Mouse (Mus musculus): ENCODE measurements around the gene Vps53.

The Vps53 gene

DNA sequence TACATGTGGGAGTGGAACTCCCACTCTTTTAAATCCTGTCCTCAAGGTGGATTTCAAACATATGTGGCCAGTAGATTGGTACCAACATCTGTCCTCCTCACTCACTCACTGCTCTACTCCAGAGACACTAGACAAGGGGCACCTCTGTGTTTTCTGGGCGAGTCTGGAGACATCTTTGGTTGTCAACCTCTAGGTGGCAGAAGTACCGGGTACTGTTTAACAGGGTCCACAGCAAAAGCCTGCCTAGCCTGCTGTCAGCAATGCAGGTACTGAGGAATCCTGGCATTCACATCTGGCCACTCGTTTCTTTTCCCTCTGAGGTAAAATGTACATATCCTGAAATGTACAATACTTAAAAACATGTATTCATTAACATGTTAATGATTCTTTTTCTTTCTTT lies 123.0 kb downstream of the Vps53 start:
- no peak for DNase-seq (ENCODE audit: low spot score in 2 of 2)

DNA sequence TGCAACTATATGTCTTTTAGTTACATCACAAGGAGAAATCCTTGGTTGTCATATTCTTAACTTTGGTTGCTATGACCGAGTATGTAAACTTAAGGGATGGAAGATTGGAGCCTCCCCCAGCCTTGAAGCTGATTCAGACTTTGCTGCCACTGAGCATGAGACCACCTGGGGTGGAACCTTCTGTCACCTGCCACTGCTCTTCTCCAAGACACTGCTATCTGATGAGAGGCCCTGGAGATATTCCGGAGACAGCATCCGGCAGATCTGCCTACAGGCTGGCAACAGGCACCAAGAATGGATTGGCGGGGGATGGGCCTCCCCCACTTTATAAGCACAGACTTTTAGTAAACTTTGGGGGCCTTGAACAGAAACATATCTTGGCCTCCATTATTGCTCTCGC lies 127.0 kb downstream of the Vps53 start:
- DNase-seq (ENCODE audit: low spot score in 2 of 2), result no peak

DNA sequence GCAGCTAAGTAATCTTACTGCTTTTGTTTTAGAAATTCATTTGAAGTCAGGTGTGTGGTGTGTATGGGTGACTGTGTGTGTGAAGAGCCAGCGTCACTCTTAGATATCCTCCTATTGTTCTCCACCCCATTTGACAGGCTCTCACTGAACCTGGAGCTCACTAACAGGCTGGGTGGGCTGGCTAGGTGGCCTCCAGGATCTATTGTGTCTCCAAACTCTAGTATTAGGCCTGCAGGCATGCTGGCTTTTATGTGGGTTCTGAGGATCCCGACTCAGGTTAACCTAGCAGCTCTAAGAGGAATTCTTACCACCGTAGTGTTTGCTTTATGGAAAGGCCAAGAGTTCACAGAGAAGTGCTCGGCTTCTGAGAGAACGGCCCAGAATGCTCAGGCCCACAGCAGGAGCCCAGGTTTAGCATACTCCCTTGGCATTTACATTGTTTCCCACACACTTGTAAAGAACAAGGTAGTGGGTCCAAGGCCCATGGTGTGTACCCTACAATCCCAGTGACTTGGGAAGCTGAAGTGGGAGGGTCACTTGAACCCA lies 128.4 kb downstream of the Vps53 start:
- DNase-seq (ENCODE audit: low spot score in 2 of 2), result no peak

DNA sequence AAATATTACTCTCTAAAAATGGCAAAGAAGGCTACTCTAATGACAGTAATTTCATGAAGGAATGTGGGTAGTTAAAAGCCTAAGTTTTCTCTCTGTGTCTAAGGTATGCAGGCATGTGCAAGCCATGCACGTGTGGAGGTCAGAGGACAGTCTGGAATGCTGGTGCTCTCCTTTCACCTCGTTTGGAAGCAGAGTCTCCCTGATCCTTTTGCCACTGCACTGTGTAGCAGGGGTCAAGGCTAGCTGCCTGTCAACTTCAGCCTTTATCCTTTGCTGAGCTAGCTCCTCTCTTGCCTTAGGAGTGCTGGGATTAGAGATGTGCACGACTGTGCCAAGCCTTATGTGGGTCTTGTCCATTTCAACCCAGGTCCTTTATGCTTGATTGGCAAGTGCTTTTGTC lies 128.9 kb downstream of the Vps53 start:
- DNase-seq (ENCODE audit: low spot score in 2 of 2), result no peak

DNA sequence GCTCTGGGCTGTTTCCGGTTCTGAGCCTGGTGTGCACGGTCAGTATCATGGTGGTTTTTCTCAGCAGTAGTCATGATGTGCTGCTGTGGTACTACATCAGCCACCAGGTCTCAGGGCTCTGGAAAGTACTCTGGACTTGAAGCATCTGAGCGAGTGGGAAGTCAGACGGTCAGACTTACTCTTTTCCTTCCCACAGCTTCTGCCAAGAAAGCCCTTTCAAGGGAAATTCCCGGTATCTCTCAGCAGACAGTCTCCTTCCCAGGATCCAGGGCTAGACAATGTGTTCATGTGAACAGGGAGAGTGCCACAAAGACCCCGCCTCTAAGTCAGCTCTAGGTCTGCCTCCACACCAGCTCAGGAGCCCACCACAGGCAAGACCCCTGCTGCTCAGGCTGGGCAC lies 134.1 kb downstream of the Vps53 start:
- no peak for DNase-seq (ENCODE audit: low spot score in 2 of 2)

DNA sequence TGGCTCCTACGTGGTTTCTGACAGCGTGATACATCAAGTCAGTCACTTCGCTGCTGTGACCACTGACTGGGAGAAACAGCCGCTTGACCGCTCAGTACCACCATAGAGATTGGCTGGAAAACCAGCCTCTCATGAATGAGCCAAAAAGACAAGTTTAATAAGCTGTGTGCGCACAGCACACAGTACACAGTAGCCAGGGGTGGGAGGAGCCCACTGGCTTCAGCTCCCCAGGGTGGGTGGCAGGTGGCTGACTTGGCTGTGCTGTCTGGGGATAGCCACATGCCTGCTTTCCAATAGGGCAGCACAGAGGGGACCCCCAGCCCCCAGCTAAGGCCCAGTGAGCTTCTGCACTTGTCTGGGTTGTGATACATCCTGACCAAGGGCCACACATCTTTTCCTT lies 135.0 kb downstream of the Vps53 start:
- DNase-seq (ENCODE audit: low spot score in 2 of 2), result no peak

DNA sequence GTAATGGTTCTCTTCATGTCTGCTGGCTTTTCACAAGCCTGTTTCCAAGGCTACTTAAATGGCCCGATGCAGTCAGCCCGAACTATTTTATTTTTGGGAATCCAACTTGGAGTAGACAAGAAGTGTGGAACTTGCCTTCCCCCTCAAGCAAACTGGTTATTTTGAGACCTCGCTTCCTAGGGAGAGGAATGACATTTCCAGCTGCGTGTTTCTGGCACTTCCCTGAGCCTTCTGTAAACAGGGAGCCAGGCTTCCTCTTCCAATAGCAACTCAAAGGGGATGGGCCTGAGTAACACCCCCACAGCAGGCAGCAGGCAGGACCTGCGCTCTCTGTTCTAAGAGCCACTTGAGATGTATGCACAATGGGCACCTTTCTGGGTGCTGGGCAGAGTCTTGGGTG lies 136.6 kb downstream of the Vps53 start:
- no peak for DNase-seq (ENCODE audit: low spot score in 2 of 2)

DNA sequence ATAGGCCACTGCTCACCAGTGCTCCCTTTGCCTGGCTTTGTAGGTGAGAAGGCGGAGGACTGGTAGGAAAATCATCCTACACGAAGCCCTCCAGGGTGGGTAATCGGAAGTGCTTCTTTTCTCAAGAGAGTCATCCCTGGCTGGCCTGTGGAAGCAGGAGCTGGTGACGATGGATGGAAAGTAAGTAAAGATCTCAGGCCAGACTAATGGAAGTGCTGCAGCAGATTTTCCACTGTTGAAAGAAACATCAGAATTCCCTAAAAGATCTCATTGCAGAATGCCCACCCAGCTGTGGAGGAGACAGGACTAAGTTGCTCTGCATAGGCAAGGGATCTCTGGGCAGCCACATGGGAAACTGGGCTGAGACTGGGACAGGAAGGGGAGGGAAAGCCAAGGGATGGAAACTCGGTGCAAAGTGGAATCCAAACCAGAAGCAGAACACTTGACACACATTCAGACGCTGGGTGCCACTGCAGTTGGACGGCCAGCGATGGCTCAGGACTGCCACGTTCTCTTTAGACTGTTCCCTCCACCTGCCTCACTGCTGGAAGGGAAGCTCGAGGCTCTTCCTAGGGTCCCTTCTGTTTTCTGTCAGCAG lies 137.3 kb downstream of the Vps53 start:
- DNase-seq (ENCODE audit: low spot score in 2 of 2), result no peak

DNA sequence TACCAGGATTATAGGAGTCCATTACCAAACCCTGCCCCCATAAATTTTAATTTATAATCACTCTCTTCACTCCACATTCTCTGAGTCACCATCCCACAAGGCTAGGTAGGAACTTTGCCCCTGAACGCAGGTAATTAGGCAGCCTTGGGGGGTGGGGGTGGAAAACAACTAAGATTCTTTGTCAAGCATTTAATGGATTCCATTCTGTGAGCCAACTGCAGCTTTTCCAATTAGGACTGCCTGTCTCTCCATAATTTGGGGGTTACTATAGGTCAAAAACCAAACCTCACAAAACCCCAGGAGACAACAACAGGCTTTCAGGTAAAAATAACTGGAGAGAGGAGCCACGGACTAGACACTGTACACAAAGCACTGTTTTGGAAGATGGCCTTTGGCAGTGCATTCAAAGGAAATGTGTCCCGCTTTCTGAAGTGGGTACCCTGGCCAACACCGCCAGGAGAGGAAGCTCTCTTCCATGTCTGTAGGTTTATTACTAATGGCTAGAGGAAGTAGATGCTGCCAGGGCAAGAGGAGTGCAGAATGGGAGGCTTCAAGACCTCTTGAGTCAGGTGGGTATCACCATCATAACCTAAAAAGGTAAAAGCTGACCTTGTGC lies 138.6 kb downstream of the Vps53 start:
- DNase-seq (ENCODE audit: low spot score in 2 of 2), result no peak

DNA sequence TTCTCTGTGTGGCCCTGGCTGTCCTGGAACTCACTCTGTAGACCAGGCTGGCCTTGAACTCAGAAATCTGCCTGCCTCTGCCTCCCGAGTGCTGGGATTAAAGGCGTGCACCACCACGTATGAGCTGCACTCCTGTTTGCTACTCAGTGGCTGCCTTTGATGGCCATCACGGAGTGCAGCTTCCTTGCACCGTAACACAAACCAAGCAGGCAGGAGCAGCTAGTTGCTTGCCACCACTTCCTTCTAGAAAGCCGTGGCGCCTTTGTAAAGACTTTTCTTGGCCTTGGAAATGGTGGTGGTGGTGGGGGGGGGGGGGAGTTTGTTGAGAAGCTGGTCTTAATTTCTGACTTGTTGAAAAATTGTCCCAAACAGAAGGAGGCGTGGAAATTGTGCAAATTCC lies 139.3 kb downstream of the Vps53 start:
- no peak for DNase-seq (ENCODE audit: low spot score in 2 of 2)

DNA sequence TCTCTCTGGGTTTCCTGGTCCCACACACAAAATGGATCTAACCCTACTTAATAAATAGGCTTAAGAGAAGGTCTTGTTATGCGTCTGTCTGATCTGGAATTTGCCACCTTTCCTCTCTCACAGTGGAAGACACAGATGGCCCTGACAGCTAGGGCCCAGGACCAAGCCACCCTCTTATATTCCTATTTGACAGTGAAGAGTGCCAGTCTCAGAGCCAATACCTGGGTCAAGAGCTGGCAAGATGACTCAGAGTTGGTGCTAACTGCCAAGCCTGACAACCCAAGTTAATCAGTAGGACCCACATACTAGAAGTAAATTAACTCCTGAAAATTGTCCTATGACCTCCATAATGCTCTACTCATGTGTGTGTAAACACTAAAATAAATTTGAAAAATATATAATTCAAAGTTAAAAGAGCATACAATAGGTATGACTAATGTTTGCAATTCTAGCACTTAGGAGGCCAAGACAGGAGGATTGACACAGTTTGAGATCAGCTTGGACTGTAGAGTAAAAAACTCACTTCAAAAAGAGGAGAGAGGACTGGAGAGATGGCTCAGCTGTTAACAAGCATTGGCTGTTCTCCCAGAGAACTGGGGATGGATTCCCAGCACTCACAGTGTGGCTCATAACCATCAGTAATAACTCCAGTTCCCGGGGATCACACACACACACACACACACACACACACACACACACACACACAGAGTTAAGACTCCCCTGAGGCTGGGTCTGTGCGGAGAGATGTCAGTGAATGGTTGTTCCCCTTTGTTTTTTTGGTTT lies 140.0 kb downstream of the Vps53 start:
- no peak for DNase-seq (ENCODE audit: low spot score in 2 of 2)

DNA sequence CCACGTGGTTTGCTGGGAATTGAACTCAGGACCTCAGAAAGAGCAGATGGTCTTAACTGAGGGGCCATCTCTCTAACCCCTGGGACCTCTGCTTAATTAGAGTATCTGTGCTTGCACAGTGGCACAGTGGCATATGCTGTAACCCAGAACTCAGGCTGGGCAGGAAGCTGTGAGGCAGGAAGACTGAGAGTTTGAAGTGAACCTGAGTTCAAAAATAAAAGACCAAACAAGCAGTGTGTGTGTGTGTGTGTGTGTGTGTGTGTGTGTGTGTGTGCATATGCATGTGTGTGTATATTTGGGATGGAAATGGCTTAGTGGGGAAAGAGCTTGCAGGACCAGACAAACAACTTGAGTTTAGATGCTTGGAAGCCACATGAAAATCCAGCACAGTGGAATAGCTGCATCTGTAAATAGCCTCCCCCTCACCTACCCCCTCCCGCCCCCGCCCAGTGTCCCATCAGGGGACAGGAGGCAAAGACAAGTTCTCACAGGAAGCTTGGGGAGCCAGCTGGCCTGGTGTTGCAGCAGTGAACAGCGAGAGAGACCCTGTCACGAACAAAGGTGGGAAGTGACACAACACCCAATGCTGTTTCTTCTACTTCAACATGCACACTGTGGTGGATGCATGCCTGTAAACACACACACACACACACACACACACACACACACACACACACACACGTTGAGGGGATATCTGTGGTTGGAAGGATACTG lies 141.7 kb downstream of the Vps53 start:
- no peak for DNase-seq (ENCODE audit: low spot score in 2 of 2)

DNA sequence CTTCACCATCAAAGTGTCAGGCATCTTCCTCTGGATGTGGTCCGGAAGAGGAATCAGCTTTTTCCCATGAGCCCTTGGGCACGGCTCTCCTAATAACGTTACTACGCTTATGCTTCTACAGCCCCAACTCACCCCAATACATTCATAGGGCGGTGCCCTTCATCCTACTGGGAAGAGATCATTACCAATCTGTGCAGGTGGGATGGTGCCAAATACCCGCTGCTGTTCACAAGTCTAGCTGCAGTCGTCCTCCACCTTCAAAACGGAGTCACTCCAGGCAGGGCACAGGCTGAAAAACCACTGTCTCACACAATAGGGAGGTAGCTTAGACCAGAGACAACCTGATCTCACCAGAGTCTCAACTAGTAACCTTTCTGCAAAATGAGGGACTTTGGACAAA lies 144.3 kb downstream of the Vps53 start:
- no peak for DNase-seq (ENCODE audit: low spot score in 2 of 2)

DNA sequence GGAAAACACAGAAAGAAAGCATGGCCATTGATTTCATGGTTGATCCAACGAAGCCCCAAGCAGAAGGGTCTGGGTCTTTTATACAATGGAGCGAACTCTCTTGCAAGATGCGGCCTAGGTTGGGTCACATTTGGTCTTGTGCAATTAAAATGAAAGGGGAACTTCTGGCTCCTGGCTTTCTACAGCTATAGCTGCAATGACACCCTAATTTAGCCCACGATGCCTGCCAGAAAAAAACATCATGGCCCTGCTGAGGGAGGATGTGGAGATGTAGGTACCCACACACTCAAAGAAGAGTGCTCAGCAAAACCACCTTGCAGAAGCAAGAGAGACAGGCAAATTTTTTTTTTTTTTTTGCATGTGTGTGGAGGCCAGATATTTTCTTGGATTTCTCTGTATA lies 145.6 kb downstream of the Vps53 start:
- DNase-seq (ENCODE audit: low spot score in 2 of 2), result no peak

DNA sequence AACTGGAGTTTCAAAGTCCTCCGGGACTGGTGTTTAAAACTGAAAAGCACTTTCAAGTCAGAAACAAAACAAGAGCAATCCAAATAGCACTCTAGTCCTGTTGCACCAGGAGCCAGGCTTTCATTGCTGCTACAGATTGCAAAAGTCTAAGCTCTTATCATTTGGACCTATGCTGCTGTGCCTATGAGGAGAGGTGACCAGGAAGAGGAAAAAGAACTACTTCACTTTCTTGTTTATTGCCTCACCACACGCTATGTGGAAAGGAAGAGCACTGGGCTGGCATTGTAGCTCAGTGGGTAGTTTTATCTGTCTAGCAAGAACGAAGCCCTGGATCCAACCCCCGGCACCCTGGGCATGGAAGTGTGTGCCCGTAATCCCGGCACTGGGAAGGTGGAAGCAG lies 146.1 kb downstream of the Vps53 start:
- no peak for DNase-seq (ENCODE audit: low spot score in 2 of 2)

DNA sequence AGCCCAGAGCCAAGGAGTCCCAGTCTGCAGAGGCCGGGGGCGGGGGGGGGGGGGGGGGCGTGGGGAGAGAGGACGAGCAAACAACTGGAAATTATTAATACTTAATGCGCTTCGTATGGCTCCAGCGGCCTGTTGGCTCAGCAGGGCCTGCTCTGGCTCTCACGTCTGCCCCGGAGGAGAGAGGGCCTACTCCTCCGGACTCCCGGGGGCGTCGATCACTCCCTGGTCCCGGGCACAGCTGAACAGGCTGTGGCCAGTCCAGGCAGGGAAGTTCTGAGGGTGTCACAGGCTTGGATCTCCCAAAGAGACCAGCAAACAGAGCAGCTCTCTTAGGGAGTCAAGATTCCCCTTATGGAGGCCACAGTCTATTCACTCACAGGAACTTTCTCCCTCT lies 151.4 kb downstream of the Vps53 start:
- DNase-seq (ENCODE audit: low spot score in 2 of 2), result no peak

DNA sequence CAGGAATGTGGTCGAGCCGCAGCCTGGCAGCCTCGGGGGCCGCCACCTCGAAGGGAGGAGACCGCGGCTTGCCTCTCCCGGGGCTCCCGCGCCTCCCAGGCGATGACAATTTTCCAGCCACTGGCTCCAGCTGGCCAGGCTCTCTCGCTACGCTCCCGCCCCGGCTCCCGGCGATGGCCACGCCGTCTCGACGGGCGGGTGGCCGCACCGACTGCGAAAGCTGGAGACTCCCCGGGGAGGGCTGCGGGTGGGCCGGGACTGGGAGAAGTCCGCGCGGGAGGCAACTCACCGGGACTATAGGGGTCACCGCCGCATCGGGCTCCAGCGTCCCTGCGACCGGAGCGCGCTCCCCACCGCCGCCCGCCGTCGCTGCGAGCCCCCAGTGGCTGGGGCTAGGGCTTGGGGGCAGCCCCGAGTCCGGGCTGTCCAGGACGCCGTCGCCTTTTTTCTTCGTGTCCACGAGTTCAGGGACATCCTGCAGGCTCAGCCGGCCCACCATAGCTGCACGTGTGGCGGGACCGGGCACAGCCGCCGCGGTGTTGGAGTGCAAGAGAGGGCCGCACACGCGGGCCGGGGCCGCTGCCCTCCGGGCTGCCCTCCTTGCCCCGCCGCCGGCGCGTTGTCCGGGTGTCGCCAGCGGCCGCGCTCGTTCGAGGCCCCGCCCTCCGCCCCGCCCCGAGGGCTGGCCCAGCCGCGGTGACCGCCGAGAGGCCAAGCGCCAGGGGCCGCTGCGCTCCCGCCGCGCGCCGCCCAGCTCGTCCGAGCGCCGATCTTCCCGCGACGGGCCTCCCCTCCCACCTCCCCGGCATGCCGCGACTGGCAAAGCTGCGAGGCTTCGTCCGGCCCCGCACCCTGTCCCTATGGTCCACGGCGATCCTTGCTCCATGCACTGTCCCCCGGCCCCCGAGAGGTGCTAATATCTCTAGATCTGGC lies 152.0 kb downstream of the Vps53 start, which contains the start of gene Rflnb:
Gene Rflnb, minus strand, starts transcription at position 644 of the 933 bp plus-strand sequence.
- DNase-seq (ENCODE audit: low spot score in 2 of 2), result peak; percentile 69 to 71

DNA sequence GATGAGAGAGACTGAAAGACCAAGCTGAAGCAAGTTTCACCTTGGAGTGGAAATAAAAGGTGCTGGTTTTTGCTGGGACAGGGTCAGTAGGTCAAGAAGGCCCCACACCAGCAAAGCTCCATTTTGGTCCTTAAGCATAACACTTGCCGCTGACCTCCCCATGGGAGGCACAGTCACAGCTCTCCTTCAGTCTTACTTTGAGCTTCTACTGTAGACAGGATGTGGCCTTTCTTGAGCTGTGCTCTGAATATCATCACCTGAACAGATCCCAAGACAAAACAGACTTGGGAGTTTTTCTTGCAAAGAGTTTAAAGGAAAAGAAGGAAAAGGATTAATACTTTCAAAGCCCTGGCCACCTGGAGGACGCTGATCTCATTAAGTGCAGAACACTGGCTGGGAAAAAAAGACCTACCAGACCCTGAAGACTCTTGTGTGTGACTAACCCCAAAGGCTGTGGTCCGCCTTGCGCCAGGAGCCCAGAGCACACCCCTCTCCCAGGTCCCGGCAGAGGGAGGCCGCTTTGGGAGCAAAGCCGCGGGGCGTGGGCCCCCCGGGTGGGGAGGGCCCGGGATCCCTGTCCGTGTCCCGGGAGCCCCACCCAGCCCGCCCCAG lies 152.8 kb downstream of the Vps53 start:
- no peak for DNase-seq (ENCODE audit: low spot score in 2 of 2)

DNA sequence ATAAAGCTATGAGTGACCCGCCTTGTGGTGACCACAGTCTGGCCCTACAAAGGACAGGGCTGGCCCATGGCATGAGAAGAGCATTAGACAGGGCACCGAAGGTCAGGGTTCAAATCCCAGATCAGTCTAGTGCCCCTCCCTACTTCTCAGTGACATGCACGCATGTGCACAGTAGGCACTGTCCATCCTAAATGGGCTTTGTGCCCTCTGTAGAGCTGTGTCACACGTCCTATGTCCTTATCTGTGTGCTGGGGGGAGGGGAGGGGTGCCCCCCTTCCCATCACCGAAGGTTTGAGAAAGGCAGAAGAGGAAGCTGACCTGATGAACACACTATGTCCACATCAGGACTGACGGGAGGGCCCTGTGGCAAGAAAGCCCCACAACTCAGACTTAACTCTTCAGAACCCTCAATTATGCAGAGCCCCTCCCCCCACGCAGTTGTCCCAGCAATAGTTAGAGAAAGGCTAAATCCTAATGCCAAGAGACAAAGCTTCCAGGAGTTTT lies 154.3 kb downstream of the Vps53 start:
- DNase-seq (ENCODE audit: low spot score in 2 of 2), result no peak

DNA sequence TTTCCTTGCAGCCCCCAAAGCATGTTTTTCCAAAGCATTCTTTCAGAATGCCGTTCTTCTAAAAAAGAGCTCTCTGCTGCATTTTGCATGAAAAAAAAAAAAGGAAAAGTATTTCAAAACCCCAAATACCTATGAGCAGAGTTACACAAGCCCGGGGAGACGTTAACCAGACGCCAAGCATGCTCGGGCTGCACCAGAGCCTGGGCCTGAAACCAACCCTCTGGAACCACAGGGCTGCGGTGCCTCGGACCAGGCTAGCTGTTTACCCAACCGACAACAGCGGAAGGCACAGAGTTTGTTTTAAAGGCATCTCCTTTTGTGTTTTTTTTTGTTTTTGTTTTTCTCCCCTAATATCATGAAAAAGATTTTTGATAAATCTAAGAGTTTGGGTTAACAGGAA lies 158.5 kb downstream of the Vps53 start:
- no peak for DNase-seq (ENCODE audit: low spot score in 2 of 2)

DNA sequence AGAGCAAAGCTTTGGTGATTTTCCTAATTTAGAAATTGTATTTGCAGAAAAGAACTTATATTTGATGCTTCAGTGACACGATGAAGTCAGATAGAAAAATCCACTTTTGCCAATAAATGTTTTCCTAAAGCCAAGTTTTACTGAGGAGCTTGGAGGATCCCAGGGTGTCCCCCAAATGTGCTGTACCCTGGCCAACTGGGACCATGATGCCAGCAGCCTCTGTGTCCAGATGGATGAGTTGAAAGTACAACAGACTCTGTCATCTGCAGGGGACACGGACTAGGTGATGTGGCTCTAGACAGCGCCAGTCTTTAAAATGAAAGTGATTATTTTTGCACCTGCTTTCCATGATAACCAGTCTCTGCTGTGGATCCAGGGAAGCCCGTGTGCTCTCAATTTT lies 159.6 kb downstream of the Vps53 start:
- no peak for DNase-seq (ENCODE audit: low spot score in 2 of 2)

Measured in natural killer cell, adult 2 months (primary cell).